Mouse (Mus musculus): ENCODE measurements around the gene Nrd1.

GRCm38 (mm10) chr4:108989430-108989829, 11.0 kb upstream of the Nrd1 start:
- TF ChIP-seq POLR2A (IDR thresholded peaks at IDR 0.05; ENCODE audit: borderline replicate concordance, control insufficient read depth, low read depth, low read length) (no peak), CTCF (IDR thresholded peaks at IDR 0.05; ENCODE audit: control insufficient read depth, insufficient read depth, low read length) (no peak)
